Mouse (Mus musculus): ENCODE results near the gene Pes1. TPM values are rescaled to one million over a fixed set of nuclear protein-coding genes. Genes with fewer than 3 reads are reported as not detected.

The Pes1 gene
- polyA plus RNA-seq, 1 experiment from 2014 or later: 31.8 TPM

- no peak overlapping the region for H3K4me3 ChIP-seq (ENCODE audit: low read depth, low read length)
- H3K9ac ChIP-seq (ENCODE audit: low read depth, low read length): no peak overlapping the region
- TF ChIP-seq CTCF (IDR thresholded peaks at IDR 0.05; ENCODE audit: low read depth): no peak
- 0 out of 2 replicates have a peak, but pooled peaks cover 9% of the 10 kb centered on the region for H3K27me3 ChIP-seq (replicated peaks; ENCODE audit: control insufficient read depth, insufficient read depth, low read length)
- no peaks in the 10 kb centered on the region for H3K4me1 ChIP-seq (replicated peaks; ENCODE audit: control insufficient read depth, insufficient read depth, low read length)
- no peak overlapping the region for H3K4me2 ChIP-seq (replicated peaks; ENCODE audit: low read depth)
- no peak for ATAC-seq
- no peak overlapping the region for H3K27ac ChIP-seq (ENCODE audit: low read depth, low read length)
- H3K9me3 ChIP-seq (ENCODE audit: control insufficient read depth): no peaks in the 10 kb centered on the region
- 86% methylated on average over 3 of the region's 3 CpGs for WGBS
- peaks cover 18% of the 10 kb centered on the region; the same call in 1 of the 2 replicates for H3K36me3 ChIP-seq (ENCODE audit: control insufficient read depth, insufficient read depth)
Measured at GRCm38 (mm10) chr11:3996840-3997239, 33.1 kb downstream of the Pes1 start.

- no peaks in the 10 kb centered on the region for H3K4me1 ChIP-seq (replicated peaks; ENCODE audit: control insufficient read depth, insufficient read depth, low read length)
- no peak overlapping the region for H3K27ac ChIP-seq (ENCODE audit: low read depth, low read length)
- peak overlapping the region; percentile 24 for H3K4me2 ChIP-seq (replicated peaks; ENCODE audit: low read depth)
- no peak overlapping the region for H3K9ac ChIP-seq (ENCODE audit: low read depth, low read length)
- no peaks in the 10 kb centered on the region for H3K9me3 ChIP-seq (ENCODE audit: control insufficient read depth)
- WGBS: 37% methylated on average over 66 of the region's 66 CpGs
- H3K4me3 ChIP-seq (ENCODE audit: low read depth, low read length): no peak overlapping the region
- 0 out of 2 replicates have a peak, but pooled peaks cover 9% of the 10 kb centered on the region for H3K27me3 ChIP-seq (replicated peaks; ENCODE audit: control insufficient read depth, insufficient read depth, low read length)
- ATAC-seq: no peak
- TF ChIP-seq CTCF (IDR thresholded peaks at IDR 0.05; ENCODE audit: low read depth): no peak
- H3K36me3 ChIP-seq (ENCODE audit: control insufficient read depth, insufficient read depth): peaks cover 18% of the 10 kb centered on the region; the same call in 1 of the 2 replicates
Measured at GRCm38 (mm10) chr11:3997978-3998720, 34.4 kb downstream of the Pes1 start.

- no peak overlapping the region for H3K27ac ChIP-seq (ENCODE audit: low read depth, low read length)
- peaks cover 18% of the 10 kb centered on the region; the same call in 1 of the 2 replicates for H3K36me3 ChIP-seq (ENCODE audit: control insufficient read depth, insufficient read depth)
- no peak overlapping the region for H3K4me3 ChIP-seq (ENCODE audit: low read depth, low read length)
- H3K27me3 ChIP-seq (replicated peaks; ENCODE audit: control insufficient read depth, insufficient read depth, low read length): 0 out of 2 replicates have a peak, but pooled peaks cover 9% of the 10 kb centered on the region
- no peak for TF ChIP-seq CTCF (IDR thresholded peaks at IDR 0.05; ENCODE audit: low read depth)
- 35% methylated on average over 5 of the region's 5 CpGs for WGBS
- peak; percentile 65 for ATAC-seq
- H3K9ac ChIP-seq (ENCODE audit: low read depth, low read length): no peak overlapping the region
- H3K4me2 ChIP-seq (replicated peaks; ENCODE audit: low read depth): no peak overlapping the region
- no peaks in the 10 kb centered on the region for H3K4me1 ChIP-seq (replicated peaks; ENCODE audit: control insufficient read depth, insufficient read depth, low read length)
- no peaks in the 10 kb centered on the region for H3K9me3 ChIP-seq (ENCODE audit: control insufficient read depth)
Measured at GRCm38 (mm10) chr11:3999547-3999946, 35.8 kb downstream of the Pes1 start.

GRCm38 (mm10) chr11:4001603-4002002 is 37.8 kb downstream of the Pes1 start:
- Histone ChIP-seq H3K4me2 (replicated peaks; ENCODE audit: low read depth) (no peak overlapping the region), H3K27ac (ENCODE audit: low read depth, low read length) (no peak overlapping the region), H3K4me1 (replicated peaks; ENCODE audit: control insufficient read depth, insufficient read depth, low read length) (no peaks in the 10 kb centered on the region), H3K9me3 (ENCODE audit: control insufficient read depth) (no peaks in the 10 kb centered on the region), H3K36me3 (ENCODE audit: control insufficient read depth, insufficient read depth) (peaks cover 18% of the 10 kb centered on the region; the same call in 1 of the 2 replicates), H3K9ac (ENCODE audit: low read depth, low read length) (no peak overlapping the region), H3K27me3 (replicated peaks; ENCODE audit: control insufficient read depth, insufficient read depth, low read length) (0 out of 2 replicates have a peak, but pooled peaks cover 11% of the 10 kb centered on the region), H3K4me3 (ENCODE audit: low read depth, low read length) (no peak overlapping the region)
- 6% methylated on average over 5 of the region's 5 CpGs for WGBS
- ATAC-seq: peak; percentile 49; the same call in 1 of the 2 replicates
- peak; percentile 87 for TF ChIP-seq CTCF (IDR thresholded peaks at IDR 0.05; ENCODE audit: low read depth)

GRCm38 (mm10) chr11:4005220-4005805 is 41.5 kb downstream of the Pes1 start:
- Histone ChIP-seq H3K27ac (ENCODE audit: low read depth, low read length) (no peak overlapping the region), H3K27me3 (replicated peaks; ENCODE audit: control insufficient read depth, insufficient read depth, low read length) (0 out of 2 replicates have a peak, but pooled peaks cover 5% of the 10 kb centered on the region), H3K4me3 (ENCODE audit: low read depth, low read length) (no peak overlapping the region), H3K9me3 (ENCODE audit: control insufficient read depth) (no peaks in the 10 kb centered on the region), H3K9ac (ENCODE audit: low read depth, low read length) (no peak overlapping the region), H3K36me3 (ENCODE audit: control insufficient read depth, insufficient read depth) (no peaks in the 10 kb centered on the region), H3K4me2 (replicated peaks; ENCODE audit: low read depth) (no peak overlapping the region), H3K4me1 (replicated peaks; ENCODE audit: control insufficient read depth, insufficient read depth, low read length) (no peaks in the 10 kb centered on the region)
- no peak for TF ChIP-seq CTCF (IDR thresholded peaks at IDR 0.05; ENCODE audit: low read depth)
- 58% methylated on average over 5 of the region's 5 CpGs for WGBS
- no peak for ATAC-seq

- H3K27ac ChIP-seq (ENCODE audit: low read depth, low read length): no peak overlapping the region
- no peaks in the 10 kb centered on the region for H3K4me1 ChIP-seq (replicated peaks; ENCODE audit: control insufficient read depth, insufficient read depth, low read length)
- TF ChIP-seq CTCF (IDR thresholded peaks at IDR 0.05; ENCODE audit: low read depth): peak; percentile 62
- ATAC-seq: no peak
- 0 out of 2 replicates have a peak, but pooled peaks cover 5% of the 10 kb centered on the region for H3K27me3 ChIP-seq (replicated peaks; ENCODE audit: control insufficient read depth, insufficient read depth, low read length)
- H3K4me3 ChIP-seq (ENCODE audit: low read depth, low read length): no peak overlapping the region
- 85% methylated on average over 3 of the region's 3 CpGs for WGBS
- H3K4me2 ChIP-seq (replicated peaks; ENCODE audit: low read depth): no peak overlapping the region
- no peak overlapping the region for H3K9ac ChIP-seq (ENCODE audit: low read depth, low read length)
- H3K36me3 ChIP-seq (ENCODE audit: control insufficient read depth, insufficient read depth): no peaks in the 10 kb centered on the region
- no peaks in the 10 kb centered on the region for H3K9me3 ChIP-seq (ENCODE audit: control insufficient read depth)
Measured at GRCm38 (mm10) chr11:4006462-4006861, 42.7 kb downstream of the Pes1 start.
